Mouse (Mus musculus): ENCODE data around the gene Rpgrip1.
"Not testable (repeated sequence)": the region's sequence is repeated elsewhere in the genome, so short reads cannot be mapped to it uniquely, and the experiment has no call there.

Rpgrip1 gene

DNA sequence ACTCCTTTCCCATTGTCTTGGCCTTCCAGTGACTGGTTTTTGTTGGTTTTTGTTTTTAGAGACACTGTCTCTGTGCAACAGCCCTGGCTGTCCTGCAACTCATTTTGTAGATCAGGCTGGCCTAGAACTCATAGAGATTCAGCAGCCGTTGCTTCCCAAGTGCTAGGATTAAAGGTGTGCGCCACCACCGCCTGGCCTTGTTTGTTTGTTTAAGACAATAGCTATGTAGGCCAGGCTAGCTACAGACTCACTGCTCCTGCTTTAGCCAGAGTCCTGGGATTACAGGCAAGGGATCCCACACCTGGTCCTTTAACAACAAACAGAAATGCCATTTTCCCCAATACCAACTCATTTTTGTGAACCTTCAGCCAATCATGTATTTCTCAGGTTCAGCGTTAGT, at the start of gene Rpgrip1:
TSS of gene Rpgrip1 (plus strand) at position 359 of the 400 bp plus-strand sequence.
- no peak for DNase-seq

GRCm38 (mm10) chr14:52060800-52061199, 49.7 kb upstream of the Rpgrip1 start:
- peak; percentile 22 for DNase-seq

GRCm38 (mm10) chr14:52061798-52062197, 48.7 kb upstream of the Rpgrip1 start:
- no peak for DNase-seq

- no peak for DNase-seq
These were observed 44.4 kb upstream of the Rpgrip1 start for GRCm38 (mm10) chr14:52066135-52066534.

- DNase-seq, result no peak
These were observed 38.8 kb upstream of the Rpgrip1 start for GRCm38 (mm10) chr14:52071599-52072137.

DNA sequence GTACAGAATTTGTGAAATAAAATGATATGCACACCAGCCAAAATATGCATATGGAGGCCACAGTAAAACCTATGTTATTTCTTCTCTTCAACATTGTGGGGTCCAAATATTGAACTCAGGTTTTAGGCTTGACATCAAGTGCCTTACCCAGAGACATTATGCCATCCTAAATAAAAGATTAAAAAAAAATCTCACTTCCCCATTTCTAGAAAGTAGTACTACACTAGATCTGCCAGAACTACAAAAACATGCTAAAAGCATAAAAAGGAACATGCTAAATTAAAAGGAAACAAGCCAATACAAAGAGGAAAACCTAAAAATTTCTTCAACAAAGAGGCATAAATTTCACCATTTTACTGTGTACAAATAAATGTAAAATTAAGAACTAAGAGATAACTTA, 27.4 kb upstream of the Rpgrip1 start:
- no peak for DNase-seq

DNA sequence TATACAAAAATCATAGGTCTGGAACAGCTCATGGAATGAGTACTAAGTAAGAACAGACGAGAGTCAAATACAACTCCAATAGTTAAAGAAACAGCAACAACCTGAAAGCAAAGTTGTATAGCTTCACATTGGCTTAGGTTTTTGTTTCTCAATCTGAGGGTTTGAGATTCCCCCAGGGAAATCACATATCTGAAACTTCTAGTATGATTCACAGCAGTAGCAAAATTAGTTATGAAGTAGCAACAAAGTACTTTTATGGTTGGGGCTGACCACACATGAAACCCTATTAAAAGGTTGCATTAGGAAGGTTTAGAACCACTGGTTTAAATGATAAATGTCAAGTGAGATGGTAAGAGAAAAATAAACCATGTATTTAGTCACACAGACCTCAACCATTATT, 16.0 kb upstream of the Rpgrip1 start:
- DNase-seq, result no peak

GRCm38 (mm10) chr14:52097191-52097590, 13.3 kb upstream of the Rpgrip1 start:
- DNase-seq, result not testable (repeated sequence)

GRCm38 (mm10) chr14:52098387-52098786, 12.1 kb upstream of the Rpgrip1 start:
- not testable (repeated sequence) for DNase-seq

DNA sequence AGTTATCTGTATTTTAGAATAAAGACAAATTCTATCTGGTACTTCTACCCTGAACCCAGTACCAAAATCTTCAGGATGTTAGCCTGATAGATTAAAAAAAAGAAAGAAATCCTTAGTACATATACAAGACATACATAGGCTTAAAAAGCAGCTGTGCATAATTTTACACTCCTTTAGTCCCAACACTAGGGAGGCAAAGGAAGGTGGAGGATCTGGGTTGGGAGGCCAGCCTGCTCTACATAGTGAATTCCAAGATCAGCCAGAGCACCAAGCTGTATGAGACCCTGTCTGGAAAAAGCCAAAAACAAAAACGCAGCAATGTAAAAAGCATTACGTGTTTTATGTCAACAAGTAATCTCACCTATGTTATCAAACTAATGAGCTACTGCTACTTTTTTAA, 10.9 kb upstream of the Rpgrip1 start:
- DNase-seq, result no peak

- no peak for DNase-seq
These were observed 10.1 kb upstream of the Rpgrip1 start for GRCm38 (mm10) chr14:52100170-52100960.

GRCm38 (mm10) chr14:52101285-52102157, 9.0 kb upstream of the Rpgrip1 start:
- DNase-seq, result no peak

DNA sequence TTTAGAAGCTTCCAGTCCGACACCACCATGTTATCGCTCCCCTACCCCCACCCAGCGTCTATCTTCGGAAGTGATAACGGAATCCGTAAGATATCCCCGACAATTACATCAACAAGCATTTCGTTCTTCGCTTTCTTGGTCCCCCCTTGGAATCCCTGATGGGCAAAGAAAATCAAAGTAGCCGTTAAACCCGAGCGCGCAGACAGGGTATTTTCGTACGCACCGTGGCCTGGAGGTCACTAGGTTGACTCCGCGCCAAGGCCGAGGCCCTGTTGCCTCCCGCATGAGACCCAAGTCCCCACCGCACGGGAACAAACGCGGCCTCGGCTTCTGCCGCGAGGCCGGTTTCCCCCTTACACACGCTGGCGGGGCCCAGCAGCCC, 7.0 kb upstream of the Rpgrip1 start:
- peak; percentile 40 for DNase-seq

- peak; percentile 100 for DNase-seq
These were observed 6.4 kb upstream of the Rpgrip1 start, which contains the start of gene Hnrnpc for GRCm38 (mm10) chr14:52103856-52104676. Gene Hnrnpc, minus strand, starts transcription at chr14:52104028.

- DNase-seq, result no peak
These were observed 5.7 kb upstream of the Rpgrip1 start for GRCm38 (mm10) chr14:52104677-52105285.

- no peak for DNase-seq
These were observed 5.2 kb upstream of the Rpgrip1 start for GRCm38 (mm10) chr14:52105308-52105707.

- DNase-seq, result peak; percentile 78
These were observed 3.8 kb upstream of the Rpgrip1 start for GRCm38 (mm10) chr14:52106741-52107140.

DNA sequence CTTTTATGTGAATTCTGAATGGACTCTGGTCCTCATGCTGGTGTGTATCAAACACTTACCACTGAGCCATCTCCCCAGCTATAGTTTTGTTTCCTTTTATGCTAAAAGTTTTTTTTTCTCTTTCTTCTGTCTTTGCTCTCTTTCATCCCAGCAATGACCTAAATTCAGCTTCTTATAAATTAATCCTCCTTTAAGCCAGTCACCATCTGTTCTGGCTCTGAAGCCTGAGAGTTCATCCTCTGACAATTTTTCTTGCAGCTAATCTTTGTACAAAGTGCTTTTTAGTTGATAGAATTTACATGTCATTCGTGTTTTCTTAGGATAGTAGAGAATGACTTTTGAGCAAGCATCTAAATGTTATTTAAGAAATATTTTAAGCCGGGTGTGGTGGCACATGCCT, 2.5 kb upstream of the Rpgrip1 start:
- no peak for DNase-seq

DNA sequence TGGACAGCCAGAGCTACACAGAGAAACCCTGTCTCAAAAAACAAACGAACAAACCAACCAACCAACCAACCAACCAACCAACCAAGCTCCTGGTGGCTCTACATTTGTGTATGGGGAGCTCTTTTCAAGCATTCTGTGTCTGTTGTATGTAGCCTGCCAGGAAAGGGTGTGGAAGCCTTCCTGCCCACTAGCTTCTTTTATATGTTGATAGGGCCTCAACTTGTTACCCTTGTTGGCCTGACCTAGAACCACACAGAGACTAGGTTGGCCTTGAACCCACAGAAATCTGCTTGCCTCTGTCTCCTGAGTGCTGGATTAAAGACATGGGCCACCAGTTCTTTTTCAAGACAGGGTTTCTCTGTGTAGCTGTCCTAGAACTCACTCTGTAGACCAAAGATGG, 3.6 kb downstream of the Rpgrip1 start:
- DNase-seq, result no peak

- no peak for DNase-seq
These were observed 6.7 kb downstream of the Rpgrip1 start for GRCm38 (mm10) chr14:52117241-52117640.

- DNase-seq, result no peak
These were observed 7.9 kb downstream of the Rpgrip1 start for GRCm38 (mm10) chr14:52118456-52118822.

Measured in layer of hippocampus, adult 9-11 months (tissue).